Mouse (Mus musculus): ENCODE results near the gene Zdhhc12. TPM values are rescaled to one million over a fixed set of nuclear protein-coding genes. Genes with fewer than 3 reads are reported as not detected.

Gene Zdhhc12
- polyA plus RNA-seq, 1 experiment from 2014 or later: 36.3 TPM

DNA sequence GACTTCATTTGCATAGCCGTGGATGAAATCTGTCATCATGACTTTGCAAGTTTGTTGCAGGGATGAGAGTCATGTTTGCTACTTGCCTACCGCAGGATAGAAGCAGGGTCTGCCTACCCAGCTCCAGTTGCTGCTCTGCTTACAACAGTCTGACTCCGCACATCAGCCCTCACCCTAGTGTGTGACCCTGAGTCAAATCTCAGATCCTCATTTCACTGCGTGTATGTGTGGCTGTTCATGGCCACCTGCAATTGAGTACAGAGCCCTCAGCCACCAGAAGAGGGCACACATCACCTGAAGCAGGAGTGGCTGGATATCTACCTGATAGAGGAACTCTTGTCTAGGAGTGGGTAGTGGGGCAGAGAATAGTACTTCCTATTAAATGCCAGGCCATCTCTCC lies 6.1 kb downstream of the Zdhhc12 start:
- no peak overlapping the region for H3K4me3 ChIP-seq (ENCODE audit: low read length)
- H3K4me1 ChIP-seq (ENCODE audit: control insufficient read depth, insufficient read depth, low read length): peaks cover 6% of the 10 kb centered on the region; the same call in 1 of the 2 replicates
- H3K36me3 ChIP-seq (ENCODE audit: control insufficient read depth, insufficient read depth, low read length): peaks cover 13% of the 10 kb centered on the region
- 88% methylated on average over 4 of the region's 4 CpGs for WGBS
- no peak overlapping the region for H3K9ac ChIP-seq (ENCODE audit: low read depth, low read length)
- ATAC-seq (ENCODE audit: low FRiP score, low TSS enrichment): no peak
- H3K9me3 ChIP-seq (ENCODE audit: control insufficient read depth, low read length): no peaks in the 10 kb centered on the region
- H3K4me2 ChIP-seq (replicated peaks; ENCODE audit: low read depth, low read length): no peak overlapping the region
- H3K27ac ChIP-seq (ENCODE audit: low read depth, low read length): no peak overlapping the region
- no peaks in the 10 kb centered on the region for H3K27me3 ChIP-seq (ENCODE audit: control insufficient read depth, insufficient read depth, low read length)

DNA sequence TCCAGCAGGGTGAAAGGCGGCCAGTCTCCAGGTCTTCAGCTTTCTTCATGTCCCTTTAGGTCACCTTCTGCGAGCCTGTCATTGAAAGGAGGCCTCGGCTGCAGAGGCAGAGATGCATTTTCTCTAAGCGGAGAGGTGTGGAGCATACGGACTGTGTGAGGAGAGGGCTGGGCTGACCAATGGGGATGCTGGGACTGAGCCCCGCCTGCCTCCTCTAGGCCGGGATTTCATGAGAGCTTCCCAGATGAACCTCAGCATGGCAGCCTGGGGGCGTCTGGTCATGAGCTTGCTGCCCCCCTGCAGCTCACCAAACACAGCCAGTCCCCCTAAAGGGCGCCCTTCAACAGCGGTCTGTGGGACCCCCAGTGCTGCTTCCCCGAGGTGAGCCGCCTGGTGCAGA lies 8.8 kb downstream of the Zdhhc12 start:
- Histone ChIP-seq H3K4me1 (ENCODE audit: control insufficient read depth, insufficient read depth, low read length) (peaks cover 6% of the 10 kb centered on the region; the same call in 1 of the 2 replicates), H3K9me3 (ENCODE audit: control insufficient read depth, low read length) (no peaks in the 10 kb centered on the region), H3K4me3 (ENCODE audit: low read length) (peak overlapping the region; percentile 7; the same call in 1 of the 2 replicates), H3K27me3 (ENCODE audit: control insufficient read depth, insufficient read depth, low read length) (no peaks in the 10 kb centered on the region), H3K9ac (ENCODE audit: low read depth, low read length) (0 out of 2 replicates have a peak overlapping the region, but pooled peaks have one; percentile 23), H3K4me2 (replicated peaks; ENCODE audit: low read depth, low read length) (peak overlapping the region; percentile 34), H3K36me3 (ENCODE audit: control insufficient read depth, insufficient read depth, low read length) (no peaks in the 10 kb centered on the region), H3K27ac (ENCODE audit: low read depth, low read length) (no peak overlapping the region)
- peak; percentile 61; the same call in 1 of the 2 replicates for ATAC-seq (ENCODE audit: low FRiP score, low TSS enrichment)
- whole genome bisulfite sequencing: 23% methylated on average over 12 of the region's 12 CpGs

DNA sequence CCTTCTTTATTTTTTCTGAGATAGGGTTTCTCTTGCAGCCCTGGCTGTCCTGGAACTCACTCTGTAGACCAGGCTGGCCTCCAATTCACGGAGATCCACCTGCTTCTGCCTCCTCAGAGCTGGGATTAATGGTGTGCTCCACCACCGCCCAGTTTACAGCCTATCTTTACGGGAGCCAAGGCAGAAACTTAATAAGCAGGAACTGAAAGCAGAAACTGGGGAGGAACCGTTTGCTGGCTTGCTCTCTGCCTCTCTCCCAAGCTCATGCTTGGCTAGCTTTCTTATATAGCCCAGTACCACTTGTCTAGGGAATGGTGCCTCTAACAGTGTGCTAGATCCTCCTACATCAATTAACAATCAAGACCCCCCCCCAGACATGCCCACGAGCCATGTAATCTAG lies 9.3 kb downstream of the Zdhhc12 start:
- Histone ChIP-seq H3K4me3 (ENCODE audit: low read length) (no peak overlapping the region), H3K4me1 (ENCODE audit: control insufficient read depth, insufficient read depth, low read length) (peaks cover 6% of the 10 kb centered on the region; the same call in 1 of the 2 replicates), H3K9me3 (ENCODE audit: control insufficient read depth, low read length) (no peaks in the 10 kb centered on the region), H3K9ac (ENCODE audit: low read depth, low read length) (no peak overlapping the region), H3K36me3 (ENCODE audit: control insufficient read depth, insufficient read depth, low read length) (no peaks in the 10 kb centered on the region), H3K27me3 (ENCODE audit: control insufficient read depth, insufficient read depth, low read length) (no peaks in the 10 kb centered on the region), H3K27ac (ENCODE audit: low read depth, low read length) (no peak overlapping the region), H3K4me2 (replicated peaks; ENCODE audit: low read depth, low read length) (peak overlapping the region; percentile 34)
- ATAC-seq (ENCODE audit: low FRiP score, low TSS enrichment): peak; percentile 17; the same call in 1 of the 2 replicates
- WGBS: 42% methylated on average over 5 of the region's 5 CpGs

DNA sequence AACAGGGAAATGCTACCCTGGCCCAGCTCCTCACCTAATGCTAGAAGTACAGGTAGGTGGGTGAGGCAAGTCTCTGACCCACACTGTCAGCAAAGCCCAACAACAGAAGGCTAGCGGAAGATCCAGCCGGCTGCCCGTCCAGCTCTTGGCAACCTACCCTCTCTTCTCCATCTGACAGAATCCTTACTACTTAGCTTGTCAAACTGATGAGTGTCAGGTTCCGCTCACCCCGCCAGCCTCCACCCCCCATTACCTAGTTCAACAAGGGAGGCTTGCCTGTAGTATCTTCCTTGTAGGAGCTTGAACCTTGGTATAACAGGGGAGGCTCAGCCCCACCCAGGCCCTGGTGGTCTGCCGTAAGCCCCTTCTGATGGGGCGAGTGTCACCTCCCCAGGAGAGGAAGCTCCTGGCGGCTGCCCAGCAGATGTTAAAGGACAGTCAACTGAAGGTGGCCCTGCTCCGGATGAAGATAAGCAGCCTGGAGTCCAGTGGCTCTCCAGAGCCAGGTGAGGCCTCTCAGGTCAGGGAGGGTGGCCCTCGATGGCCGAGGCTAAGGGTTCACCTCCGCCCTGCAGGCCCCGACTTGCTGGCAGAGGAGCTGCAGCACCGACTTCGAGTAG lies 13.2 kb downstream of the Zdhhc12 start:
- Histone ChIP-seq H3K27ac (ENCODE audit: low read depth, low read length) (no peak overlapping the region), H3K4me2 (replicated peaks; ENCODE audit: low read depth, low read length) (no peak overlapping the region), H3K9me3 (ENCODE audit: control insufficient read depth, low read length) (no peaks in the 10 kb centered on the region), H3K9ac (ENCODE audit: low read depth, low read length) (no peak overlapping the region), H3K4me3 (ENCODE audit: low read length) (no peak overlapping the region), H3K36me3 (ENCODE audit: control insufficient read depth, insufficient read depth, low read length) (no peaks in the 10 kb centered on the region), H3K27me3 (ENCODE audit: control insufficient read depth, insufficient read depth, low read length) (no peaks in the 10 kb centered on the region), H3K4me1 (ENCODE audit: control insufficient read depth, insufficient read depth, low read length) (peaks cover 9% of the 10 kb centered on the region; the same call in 1 of the 2 replicates)
- no peak for ATAC-seq (ENCODE audit: low FRiP score, low TSS enrichment)
- 87% methylated on average over 15 of the region's 15 CpGs for WGBS

DNA sequence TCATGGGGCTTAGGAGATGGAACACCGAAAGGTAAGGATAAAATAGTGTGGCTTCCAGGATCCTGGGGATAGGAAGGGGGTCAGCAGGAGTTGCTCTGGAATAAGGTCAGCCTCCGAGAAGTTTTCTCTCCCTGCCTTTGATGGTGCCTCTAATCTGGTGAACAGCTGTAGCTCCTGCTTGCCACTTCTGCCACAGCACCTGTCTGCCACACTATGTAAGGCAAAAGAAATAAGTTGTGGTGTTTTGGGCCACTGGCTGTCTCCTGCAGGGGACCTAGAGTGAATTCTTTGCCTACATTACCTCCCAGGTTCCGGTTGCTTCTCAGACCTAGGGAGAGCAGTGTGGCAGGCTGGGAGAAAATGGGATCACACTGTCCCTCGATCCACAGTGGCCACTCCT lies 14.7 kb downstream of the Zdhhc12 start:
- peak overlapping the region; percentile 93; the same call in 1 of the 2 replicates for H3K4me2 ChIP-seq (replicated peaks; ENCODE audit: low read depth, low read length)
- H3K4me3 ChIP-seq (ENCODE audit: low read length): peak overlapping the region; percentile 64; the same call in 1 of the 2 replicates
- ATAC-seq (ENCODE audit: low FRiP score, low TSS enrichment): no peak
- peak overlapping the region; percentile 42; the same call in 1 of the 2 replicates for H3K9ac ChIP-seq (ENCODE audit: low read depth, low read length)
- H3K9me3 ChIP-seq (ENCODE audit: control insufficient read depth, low read length): no peaks in the 10 kb centered on the region
- H3K27ac ChIP-seq (ENCODE audit: low read depth, low read length): 0 out of 2 replicates have a peak overlapping the region, but pooled peaks have one; percentile 88
- peaks cover 3% of the 10 kb centered on the region; the same call in 1 of the 2 replicates for H3K36me3 ChIP-seq (ENCODE audit: control insufficient read depth, insufficient read depth, low read length)
- H3K4me1 ChIP-seq (ENCODE audit: control insufficient read depth, insufficient read depth, low read length): peaks cover 4% of the 10 kb centered on the region; the same call in 1 of the 2 replicates
- no peaks in the 10 kb centered on the region for H3K27me3 ChIP-seq (ENCODE audit: control insufficient read depth, insufficient read depth, low read length)
- 74% methylated on average over 4 of the region's 4 CpGs for WGBS

DNA sequence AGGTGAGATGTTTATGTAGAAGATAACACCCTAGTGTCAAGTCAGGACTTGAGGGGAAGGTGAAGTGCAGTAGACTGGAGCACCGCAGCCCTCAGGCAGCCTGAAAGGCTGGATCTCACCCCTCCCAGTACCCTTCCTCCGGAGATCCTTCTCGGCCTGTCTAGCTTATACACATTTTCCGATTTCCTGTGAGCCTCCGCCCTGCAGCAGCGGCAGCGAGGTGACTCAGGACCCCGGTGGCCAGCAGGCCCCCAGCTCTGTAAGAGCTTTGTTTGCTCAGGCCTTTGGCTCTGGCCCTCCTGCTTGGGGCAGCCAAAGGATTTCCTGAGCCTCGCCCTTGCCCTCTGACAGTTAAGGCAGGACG lies 15.1 kb downstream of the Zdhhc12 start:
- peak overlapping the region; percentile 93 for H3K4me2 ChIP-seq (replicated peaks; ENCODE audit: low read depth, low read length)
- H3K4me3 ChIP-seq (ENCODE audit: low read length): peak overlapping the region; percentile 64
- H3K27me3 ChIP-seq (ENCODE audit: control insufficient read depth, insufficient read depth, low read length): no peaks in the 10 kb centered on the region
- peak overlapping the region; percentile 42 for H3K9ac ChIP-seq (ENCODE audit: low read depth, low read length)
- H3K27ac ChIP-seq (ENCODE audit: low read depth, low read length): peak overlapping the region; percentile 88; the same call in 1 of the 2 replicates
- no peaks in the 10 kb centered on the region for H3K9me3 ChIP-seq (ENCODE audit: control insufficient read depth, low read length)
- ATAC-seq (ENCODE audit: low FRiP score, low TSS enrichment): peak; percentile 10; the same call in 1 of the 2 replicates
- peaks cover 4% of the 10 kb centered on the region; the same call in 1 of the 2 replicates for H3K4me1 ChIP-seq (ENCODE audit: control insufficient read depth, insufficient read depth, low read length)
- WGBS: 17% methylated on average over 10 of the region's 10 CpGs
- H3K36me3 ChIP-seq (ENCODE audit: control insufficient read depth, insufficient read depth, low read length): peaks cover 7% of the 10 kb centered on the region; the same call in 1 of the 2 replicates

DNA sequence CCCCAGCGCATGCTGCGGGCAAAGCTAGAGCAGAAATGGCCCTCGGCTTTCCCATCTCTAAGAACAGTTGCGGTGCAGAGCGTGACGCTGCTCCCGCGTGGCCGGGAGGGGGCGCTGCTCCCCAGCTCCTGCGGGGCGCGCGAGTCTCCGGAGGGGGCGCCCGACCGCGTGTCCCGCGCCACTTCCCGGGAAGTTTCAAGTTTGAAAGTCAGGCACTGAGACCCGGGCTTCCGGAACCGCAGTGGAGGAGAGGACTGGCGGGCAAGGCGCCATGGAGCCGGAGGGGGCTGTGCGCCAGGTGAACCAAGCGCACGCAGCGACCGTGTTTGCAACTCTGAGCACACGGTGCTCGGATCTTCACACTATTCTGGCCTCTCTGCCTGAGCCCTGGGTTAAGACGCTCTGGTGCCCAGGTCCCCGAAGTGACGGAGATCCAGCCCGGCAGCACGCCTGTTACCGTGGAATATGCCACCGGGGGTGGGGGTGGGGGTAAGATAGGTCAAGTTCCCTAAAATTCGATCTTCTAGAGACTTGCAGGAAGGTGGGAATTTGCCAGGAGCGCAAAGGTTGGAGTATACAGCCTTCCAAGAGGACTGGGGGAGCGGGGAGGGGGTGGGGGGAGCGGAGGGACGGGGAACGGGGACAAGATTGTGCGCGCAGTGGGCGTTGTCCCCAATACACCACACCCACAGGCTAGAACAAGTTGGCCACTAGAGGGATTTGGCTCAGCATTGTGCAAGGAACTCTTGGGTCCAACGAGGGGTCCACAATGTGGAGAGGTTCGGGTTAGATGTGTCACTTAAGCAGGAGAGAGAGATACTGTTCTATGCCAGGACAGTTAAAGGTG lies 15.7 kb downstream of the Zdhhc12 start, which contains the start of gene Pkn3:
Pkn3 (plus strand) TSS at position 183 of the 847 bp plus-strand sequence.
- H3K4me2 ChIP-seq (replicated peaks; ENCODE audit: low read depth, low read length): peak within 1 kb of the TSS; percentile 93
- no peaks in the 10 kb centered on the region for H3K27me3 ChIP-seq (ENCODE audit: control insufficient read depth, insufficient read depth, low read length)
- H3K4me3 ChIP-seq (ENCODE audit: low read length): peak within 1 kb of the TSS; percentile 64
- peak within 1 kb of the TSS; percentile 88 for H3K27ac ChIP-seq (ENCODE audit: low read depth, low read length)
- H3K4me1 ChIP-seq (ENCODE audit: control insufficient read depth, insufficient read depth, low read length): peaks cover 4% of the 10 kb centered on the region; the same call in 1 of the 2 replicates
- peak within 1 kb of the TSS; percentile 70 for H3K9ac ChIP-seq (ENCODE audit: low read depth, low read length)
- peaks cover 12% of the 10 kb centered on the region; the same call in 1 of the 2 replicates for H3K36me3 ChIP-seq (ENCODE audit: control insufficient read depth, insufficient read depth, low read length)
- peak; percentile 86 for ATAC-seq (ENCODE audit: low FRiP score, low TSS enrichment)
- H3K9me3 ChIP-seq (ENCODE audit: control insufficient read depth, low read length): no peaks in the 10 kb centered on the region
- WGBS: under 1% methylated on average over 53 of the region's 53 CpGs

DNA sequence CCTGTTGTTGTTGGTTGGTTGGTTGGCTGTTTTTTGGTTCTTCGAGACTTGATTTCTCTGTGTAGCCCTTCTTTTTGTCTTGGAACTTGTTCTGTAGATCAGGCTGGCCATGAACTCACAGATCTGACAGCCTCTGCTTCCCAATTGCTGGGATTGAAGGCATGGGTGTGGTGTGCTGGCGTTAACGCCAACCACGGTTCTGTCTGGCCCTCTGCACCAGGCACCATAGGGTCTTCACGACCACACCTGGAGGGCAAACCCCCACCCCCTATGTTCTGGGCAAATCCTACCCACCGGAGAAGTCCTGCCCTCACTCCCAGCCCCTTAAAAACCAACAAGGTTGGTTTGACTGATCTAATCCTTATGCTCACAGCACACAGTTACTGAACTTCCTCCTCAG lies 16.5 kb downstream of the Zdhhc12 start:
- H3K4me2 ChIP-seq (replicated peaks; ENCODE audit: low read depth, low read length): peak overlapping the region; percentile 93; the same call in 1 of the 2 replicates
- H3K9me3 ChIP-seq (ENCODE audit: control insufficient read depth, low read length): no peaks in the 10 kb centered on the region
- H3K4me1 ChIP-seq (ENCODE audit: control insufficient read depth, insufficient read depth, low read length): peaks cover 4% of the 10 kb centered on the region; the same call in 1 of the 2 replicates
- 66% methylated on average over 6 of the region's 6 CpGs for WGBS
- H3K36me3 ChIP-seq (ENCODE audit: control insufficient read depth, insufficient read depth, low read length): peaks cover 17% of the 10 kb centered on the region
- H3K9ac ChIP-seq (ENCODE audit: low read depth, low read length): no peak overlapping the region
- ATAC-seq (ENCODE audit: low FRiP score, low TSS enrichment): peak; percentile 25; the same call in 1 of the 2 replicates
- H3K4me3 ChIP-seq (ENCODE audit: low read length): no peak overlapping the region
- H3K27me3 ChIP-seq (ENCODE audit: control insufficient read depth, insufficient read depth, low read length): no peaks in the 10 kb centered on the region
- H3K27ac ChIP-seq (ENCODE audit: low read depth, low read length): no peak overlapping the region

Measured in kidney, embryonic 14.5 days (tissue).